Mouse (Mus musculus) heart, embryonic 16.5 days (tissue): ENCODE measurements around the gene Fes. TPM values are rescaled to one million over a fixed set of nuclear protein-coding genes. Genes with fewer than 3 reads are reported as not detected.

Source experiments
- ATAC-seq: fragments of 200-750 bp; cut with Nextera tagmentation; replicated peaks from 2 replicates; pipeline ENCODE4 v1.8.0; 2017; ENCODE audit warnings: moderate number of reproducible peaks; ENCODE audit not compliant: insufficient read depth, low FRiP score; ENCODE audit errors: extremely low read depth
- H3K27ac ChIP-seq: fragments of 300-500 bp; sonication (generic); 2 replicates; pipeline ENCODE4 v1.5.1; 2014; ENCODE audit warnings: mild to moderate bottlenecking, low read length, control low read depth, moderate library complexity
- H3K27me3 ChIP-seq: fragments of 300-500 bp; sonication (generic); 2 replicates; pipeline ENCODE4 v1.6.1; 2014; ENCODE audit warnings: low read length, mixed read lengths; ENCODE audit not compliant: control insufficient read depth, insufficient read depth
- H3K36me3 ChIP-seq: fragments of 300-500 bp; sonication (generic); 2 replicates; pipeline ENCODE4 v1.6.1; 2014; ENCODE audit not compliant: control insufficient read depth, insufficient read depth
- H3K4me1 ChIP-seq: fragments of 300-500 bp; sonication (generic); 2 replicates; pipeline ENCODE4 v1.6.1; 2014; ENCODE audit warnings: low read length, mixed read lengths; ENCODE audit not compliant: control insufficient read depth, insufficient read depth
- H3K4me2 ChIP-seq: fragments of 300-500 bp; sonication (generic); 2 replicates; pipeline ENCODE4 v1.6.1; 2014; ENCODE audit warnings: low read depth, mild to moderate bottlenecking, control low read depth, low read length
- H3K4me3 ChIP-seq: fragments of 300-500 bp; sonication (generic); 2 replicates; pipeline ENCODE4 v1.5.1; 2014; ENCODE audit warnings: mild to moderate bottlenecking, control low read depth, low read length
- H3K9ac ChIP-seq: fragments of 300-500 bp; sonication (generic); 2 replicates; pipeline ENCODE4 v1.6.1; 2014; ENCODE audit warnings: low read length, control low read depth
- H3K9me3 ChIP-seq: fragments of 300-500 bp; sonication (generic); replicated peaks from 2 replicates; pipeline ENCODE4 v1.6.1; 2016; ENCODE audit warnings: low read length; ENCODE audit not compliant: control insufficient read depth
- WGBS: fragments of 180-500 bp; shearing (Covaris S2); extraction: QIAGEN DNeasy Blood & Tissue Kit; methylation state at CpG from one replicate; pipeline ENCODE4 v1.1.7; 2014; 5-methylcytosine and 5-hydroxymethylcytosine counted together
- polyA plus RNA-seq: library from polyadenylated mRNA; unstranded; fragments of >200 nt; fragmentation: Nextera tagmentation; extraction: Ambion mirVana; gene quantifications from 2 replicates; pipeline ENCODE4 v1.2.1, GENCODE M21; 2015

Gene Fes
- polyA plus RNA-seq, result 14.1 and 15.4 TPM in 2 replicates

DNA sequence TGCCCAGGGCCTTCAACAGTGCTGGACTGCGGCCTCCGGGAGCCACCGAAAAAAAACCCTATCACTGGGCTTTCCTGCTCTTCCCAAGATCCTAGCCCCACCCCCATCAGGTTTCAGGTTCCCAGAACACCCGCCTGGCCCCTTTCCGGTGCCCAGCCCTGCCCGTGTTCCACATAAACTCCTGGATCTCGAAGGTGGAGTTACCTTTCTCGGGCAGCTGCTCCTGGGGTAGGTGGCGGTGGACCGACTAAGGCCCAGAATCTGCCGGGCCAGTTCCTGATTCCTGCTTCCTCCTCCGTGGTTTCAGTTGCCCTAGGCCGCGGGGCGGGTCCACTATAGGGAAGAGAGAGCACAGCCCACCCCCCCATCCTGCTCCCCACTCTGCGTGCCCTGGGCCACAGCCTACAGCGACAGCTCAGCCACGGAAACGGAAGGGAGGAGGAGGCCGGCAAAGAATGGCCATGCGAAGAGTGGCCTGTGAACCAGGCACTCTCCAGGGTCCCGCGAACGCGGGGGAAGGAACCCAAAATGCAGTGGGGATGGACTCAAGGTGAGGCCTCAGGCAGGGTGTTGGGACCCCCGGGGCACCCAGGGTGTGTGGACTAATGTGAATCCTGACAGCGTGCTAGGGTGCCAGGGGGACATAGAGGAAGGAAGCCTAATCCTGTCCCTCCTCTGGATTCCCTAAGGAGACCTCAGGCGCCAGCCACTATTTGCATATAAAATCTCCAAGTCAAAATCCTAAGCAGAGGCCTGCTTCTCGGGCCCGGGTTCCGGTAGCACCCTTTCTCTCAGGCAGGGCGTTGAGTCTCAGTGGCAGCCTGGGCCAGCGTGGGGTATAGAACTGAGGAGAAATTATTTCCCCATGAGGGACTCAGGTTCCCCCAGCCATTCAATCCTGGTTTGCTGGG is at the start of gene Fes:
TSS of gene Fes (minus strand) at position 314 of the 911 bp plus-strand sequence.
- Histone ChIP-seq H3K27me3 (no peaks in the 10 kb centered on the region), H3K9ac (peak within 1 kb of the TSS; percentile 75), H3K9me3 (no peaks in the 10 kb centered on the region), H3K27ac (peak within 1 kb of the TSS; percentile 84), H3K36me3 (peaks cover 25% of the 10 kb centered on the region), H3K4me1 (peaks cover 5% of the 10 kb centered on the region; the same call in 1 of the 2 replicates), H3K4me3 (peak within 1 kb of the TSS; percentile 53), H3K4me2 (peak within 1 kb of the TSS; percentile 64)
- peak; percentile 74 for ATAC-seq
- WGBS, result 18% methylated on average over 33 of the region's 33 CpGs

- ATAC-seq, result no peak
- H3K27me3 ChIP-seq, result no peaks in the 10 kb centered on the region
- H3K27ac ChIP-seq, result no peak overlapping the region
- H3K4me1 ChIP-seq, result peaks cover 15% of the 10 kb centered on the region
- no peak overlapping the region for H3K4me3 ChIP-seq
- H3K9ac ChIP-seq, result no peak overlapping the region
- H3K4me2 ChIP-seq, result no peak overlapping the region
- H3K9me3 ChIP-seq, result no peaks in the 10 kb centered on the region
- 81% methylated on average over 7 of the region's 7 CpGs for WGBS
- no peaks in the 10 kb centered on the region for H3K36me3 ChIP-seq
These were observed 48.8 kb upstream of the Fes start for GRCm38 (mm10) chr7:80436571-80436970.

- Histone ChIP-seq H3K4me3 (no peak overlapping the region), H3K9me3 (no peaks in the 10 kb centered on the region), H3K4me2 (no peak overlapping the region), H3K9ac (no peak overlapping the region), H3K4me1 (peaks cover 15% of the 10 kb centered on the region), H3K36me3 (no peaks in the 10 kb centered on the region), H3K27me3 (no peaks in the 10 kb centered on the region), H3K27ac (no peak overlapping the region)
- ATAC-seq, result 0 out of 2 replicates have a peak, but pooled peaks have one; percentile 56
- 44% methylated on average over 3 of the region's 3 CpGs for WGBS
These were observed 47.8 kb upstream of the Fes start for GRCm38 (mm10) chr7:80435594-80435993.

GRCm38 (mm10) chr7:80429661-80430060 is 41.9 kb upstream of the Fes start:
- H3K27ac ChIP-seq, result no peak overlapping the region
- H3K4me1 ChIP-seq, result no peaks in the 10 kb centered on the region
- peaks cover under 1% of the 10 kb centered on the region; the same call in 1 of the 2 replicates for H3K9me3 ChIP-seq
- no peak overlapping the region for H3K9ac ChIP-seq
- ATAC-seq, result no peak
- no peaks in the 10 kb centered on the region for H3K36me3 ChIP-seq
- H3K4me3 ChIP-seq, result no peak overlapping the region
- H3K27me3 ChIP-seq, result no peaks in the 10 kb centered on the region
- 92% methylated on average over 12 of the region's 12 CpGs for WGBS
- H3K4me2 ChIP-seq, result no peak overlapping the region

- Histone ChIP-seq H3K27ac (no peak overlapping the region), H3K4me2 (no peak overlapping the region), H3K4me3 (no peak overlapping the region), H3K9me3 (peaks cover 2% of the 10 kb centered on the region; the same call in 1 of the 2 replicates), H3K27me3 (no peaks in the 10 kb centered on the region), H3K4me1 (peaks cover 6% of the 10 kb centered on the region), H3K9ac (no peak overlapping the region), H3K36me3 (no peaks in the 10 kb centered on the region)
- ATAC-seq, result no peak
- WGBS, result 68% methylated on average over 5 of the region's 5 CpGs
These were observed 40.0 kb upstream of the Fes start for GRCm38 (mm10) chr7:80427730-80428129.

DNA sequence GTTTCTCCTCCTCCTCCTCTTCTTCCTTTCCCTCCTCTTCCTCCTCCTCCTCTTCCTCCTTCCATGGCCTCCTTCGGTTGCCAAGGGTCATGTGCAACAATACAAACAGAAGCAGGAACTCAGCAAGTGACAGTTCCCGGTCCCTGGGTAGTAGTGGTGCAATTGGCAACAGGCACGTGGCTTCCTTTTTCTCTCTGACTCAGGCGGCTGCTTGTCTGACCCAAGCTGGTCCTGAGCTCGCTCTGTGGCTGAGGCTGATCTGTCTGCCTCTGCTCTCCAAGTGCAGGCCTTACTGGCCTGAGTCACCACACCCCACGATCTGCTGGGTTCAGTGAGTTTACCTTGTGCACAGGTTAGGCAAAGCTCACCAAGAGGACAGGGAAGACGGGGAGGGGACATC is 38.6 kb upstream of the Fes start:
- Histone ChIP-seq H3K27me3 (no peaks in the 10 kb centered on the region), H3K4me3 (no peak overlapping the region), H3K4me1 (peaks cover 8% of the 10 kb centered on the region), H3K9me3 (peaks cover 2% of the 10 kb centered on the region; the same call in 1 of the 2 replicates), H3K4me2 (no peak overlapping the region), H3K36me3 (no peaks in the 10 kb centered on the region), H3K9ac (no peak overlapping the region), H3K27ac (no peak overlapping the region)
- WGBS, result 55% methylated on average over 7 of the region's 7 CpGs
- ATAC-seq, result no peak

GRCm38 (mm10) chr7:80424722-80425121 is 37.0 kb upstream of the Fes start:
- no peak for ATAC-seq
- H3K27ac ChIP-seq, result no peak overlapping the region
- no peak overlapping the region for H3K4me2 ChIP-seq
- no peak overlapping the region for H3K4me3 ChIP-seq
- no peak overlapping the region for H3K9ac ChIP-seq
- H3K4me1 ChIP-seq, result peaks cover 11% of the 10 kb centered on the region
- WGBS, result 86% methylated on average over 6 of the region's 6 CpGs
- no peaks in the 10 kb centered on the region for H3K27me3 ChIP-seq
- peaks cover 2% of the 10 kb centered on the region; the same call in 1 of the 2 replicates for H3K9me3 ChIP-seq
- no peaks in the 10 kb centered on the region for H3K36me3 ChIP-seq

GRCm38 (mm10) chr7:80422759-80423480 is 35.2 kb upstream of the Fes start:
- 9% methylated on average over 20 of the region's 20 CpGs for WGBS
- Histone ChIP-seq H3K9ac (peak overlapping the region; percentile 51), H3K4me3 (peak overlapping the region; percentile 26)

More at GRCm38 (mm10) chr7:80422759-80423480, 35.2 kb upstream of the Fes start:
- Histone ChIP-seq H3K27ac (no peak overlapping the region), H3K27me3 (no peaks in the 10 kb centered on the region), H3K9me3 (peaks cover 2% of the 10 kb centered on the region; the same call in 1 of the 2 replicates), H3K36me3 (no peaks in the 10 kb centered on the region), H3K4me2 (peak overlapping the region; percentile 61), H3K4me1 (peaks cover 11% of the 10 kb centered on the region)
- no peak for ATAC-seq
